Comparison of ENCODE assay signal across 18 mouse cellular contexts in the genomic region with DNA sequence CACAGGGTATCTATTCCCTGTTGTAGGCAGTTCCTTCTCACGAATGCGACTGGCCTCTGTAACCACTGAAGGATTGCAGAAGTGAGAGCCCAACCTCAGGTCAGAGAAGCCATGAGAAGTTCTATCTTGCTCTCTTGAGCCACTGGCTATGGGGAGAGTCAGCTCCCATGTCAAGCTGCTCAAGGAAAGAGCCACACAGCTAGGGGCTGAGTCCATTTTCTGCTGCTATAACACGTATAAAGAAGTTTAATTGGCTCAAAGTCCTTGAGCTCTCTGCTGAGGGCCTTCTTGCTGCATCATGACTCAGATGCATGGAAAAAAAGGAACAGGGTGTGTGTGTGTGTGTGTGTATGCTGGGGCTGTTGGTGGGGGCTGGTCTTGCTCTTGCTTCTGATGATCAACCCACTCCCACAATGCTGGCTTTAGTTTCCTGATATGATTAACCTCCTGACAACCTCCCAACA. TPM values are rescaled to one million over a fixed set of nuclear protein-coding genes. Genes with fewer than 3 reads are reported as not detected.
DNase-seq lines count a peak whose midpoint lies in the region; ATAC-seq lines count a peak whose summit lies in the region.
"Had no signal": no experiment of that assay in that cellular context is flagged by ENCODE, and none has a peak within 500 bp of the region (broad histone marks: within the 10 kb centered on the region; RNA-seq: fewer than 3 reads in every experiment).

No protein-coding gene starts in this region.

- peaks cover 22% of the 10 kb centered on the region; the same call in 1 of the 2 replicates for H3K4me1 ChIP-seq in liver, embryonic 12.5 days
- no peaks in the 10 kb centered on the region; the same call in 1 of the 2 replicates for H3K4me1 ChIP-seq in liver, embryonic 11.5 days (replicated peaks; ENCODE audit: control insufficient read depth, insufficient read depth, low read length)
- H3K4me1 ChIP-seq in liver, embryonic 13.5 days (replicated peaks) = peaks cover 29% of the 10 kb centered on the region
- no peaks in the 10 kb centered on the region for H3K4me1 ChIP-seq in hindbrain, embryonic 16.5 days (ENCODE audit: control insufficient read depth, insufficient read depth, low read depth, low read length)
- peaks cover 14% of the 10 kb centered on the region; the same call in 1 of the 2 replicates for H3K4me1 ChIP-seq in embryonic facial prominence, embryonic 10.5 days
- H3K4me1 ChIP-seq: embryonic facial prominence, embryonic 12.5 days; limb, embryonic 15.5 days had no signal

- peak; percentile 26 for DNase-seq in adrenal gland, adult 2 months
- no peak for DNase-seq in adrenal gland, adult 8-10 months
- DNase-seq in liver, embryonic 11.5 days (ENCODE audit: low spot score) = no peak
- DNase-seq in liver, embryonic 13.5 days = no peak
- peak; percentile 18 for DNase-seq in splenic B cell, adult 2 months (ENCODE audit: low read depth, low spot score)
- no peak for DNase-seq in embryonic facial prominence, embryonic 10.5 days (ENCODE audit: low spot score)
- DNase-seq: cerebellum, postnatal 14 days; heart, postnatal 4 days; lung, postnatal 4 days; spleen, adult 18-20 months; thymus, adult 18-20 months had no signal

- no peaks in the 10 kb centered on the region for H3K27me3 ChIP-seq in liver, embryonic 12.5 days (replicated peaks)
- no peaks in the 10 kb centered on the region for H3K27me3 ChIP-seq in liver, embryonic 11.5 days (replicated peaks; ENCODE audit: control insufficient read depth, insufficient read depth, low read length)
- no peaks in the 10 kb centered on the region for H3K27me3 ChIP-seq in liver, embryonic 13.5 days
- H3K27me3 ChIP-seq in splenic B cell, adult 2 months (ENCODE audit: control insufficient read depth, insufficient read depth, low read length, poor library complexity, severe bottlenecking) = no peaks in the 10 kb centered on the region
- no peaks in the 10 kb centered on the region for H3K27me3 ChIP-seq in hindbrain, embryonic 16.5 days (replicated peaks; ENCODE audit: control insufficient read depth, insufficient read depth, low read length)
- H3K27me3 ChIP-seq in embryonic facial prominence, embryonic 10.5 days (replicated peaks; ENCODE audit: low read depth, poor library complexity, severe bottlenecking) = no peaks in the 10 kb centered on the region
- H3K27me3 ChIP-seq: embryonic facial prominence, embryonic 12.5 days; limb, embryonic 15.5 days; midbrain, embryonic 15.5 days had no signal

- WGBS in liver, embryonic 12.5 days (ENCODE audit: insufficient replicate concordance) = 48% methylated on average over 3 of the region's 3 CpGs
- 52% methylated on average over 3 of the region's 3 CpGs for WGBS in liver, embryonic 11.5 days
- 33% methylated on average over 3 of the region's 3 CpGs for WGBS in liver, embryonic 13.5 days (ENCODE audit: insufficient replicate concordance)
- WGBS in hindbrain, embryonic 16.5 days = 93% methylated on average over 3 of the region's 3 CpGs
- 85% methylated on average over 3 of the region's 3 CpGs for WGBS in embryonic facial prominence, embryonic 10.5 days

- H3K36me3 ChIP-seq in liver, embryonic 12.5 days = no peaks in the 10 kb centered on the region
- no peaks in the 10 kb centered on the region for H3K36me3 ChIP-seq in liver, embryonic 11.5 days (ENCODE audit: control insufficient read depth, insufficient read depth, low read length)
- no peaks in the 10 kb centered on the region for H3K36me3 ChIP-seq in liver, embryonic 13.5 days
- H3K36me3 ChIP-seq in splenic B cell, adult 2 months (ENCODE audit: control insufficient read depth, insufficient read depth, low read length, poor library complexity, severe bottlenecking) = no peaks in the 10 kb centered on the region
- no peaks in the 10 kb centered on the region for H3K36me3 ChIP-seq in hindbrain, embryonic 16.5 days (ENCODE audit: control insufficient read depth, insufficient read depth, low read length)
- no peaks in the 10 kb centered on the region for H3K36me3 ChIP-seq in embryonic facial prominence, embryonic 10.5 days (replicated peaks)
- H3K36me3 ChIP-seq: embryonic facial prominence, embryonic 12.5 days; heart, embryonic 10.5 days; limb, embryonic 15.5 days; midbrain, embryonic 15.5 days had no signal

- H3K9me3 ChIP-seq in liver, embryonic 12.5 days (replicated peaks) = no peaks in the 10 kb centered on the region
- H3K9me3 ChIP-seq in liver, embryonic 11.5 days (ENCODE audit: control insufficient read depth, low read length) = no peaks in the 10 kb centered on the region
- H3K9me3 ChIP-seq in liver, embryonic 13.5 days (replicated peaks) = no peaks in the 10 kb centered on the region
- H3K9me3 ChIP-seq in hindbrain, embryonic 16.5 days (ENCODE audit: control insufficient read depth, low read length) = no peaks in the 10 kb centered on the region
- H3K9me3 ChIP-seq in embryonic facial prominence, embryonic 10.5 days = no peaks in the 10 kb centered on the region
- H3K9me3 ChIP-seq: embryonic facial prominence, embryonic 12.5 days; heart, embryonic 10.5 days; limb, embryonic 15.5 days; midbrain, embryonic 15.5 days had no signal

- ATAC-seq in liver, embryonic 12.5 days = no peak
- no peak for ATAC-seq in liver, embryonic 11.5 days (replicated peaks; ENCODE audit: low FRiP score)
- ATAC-seq in liver, embryonic 13.5 days (ENCODE audit: low read depth) = peak; percentile 19; the same call in 1 of the 2 replicates
- no peak for ATAC-seq in hindbrain, embryonic 16.5 days
- ATAC-seq: midbrain, embryonic 15.5 days had no signal

- H3K27ac ChIP-seq in liver, embryonic 12.5 days = peak overlapping the region; percentile 34; the same call in 1 of the 2 replicates
- H3K27ac ChIP-seq in liver, embryonic 11.5 days (ENCODE audit: low read depth, low read length) = no peak overlapping the region
- peak overlapping the region; percentile 50 for H3K27ac ChIP-seq in liver, embryonic 13.5 days
- H3K27ac ChIP-seq in hindbrain, embryonic 16.5 days (ENCODE audit: low read depth, low read length) = no peak overlapping the region
- no peak overlapping the region for H3K27ac ChIP-seq in embryonic facial prominence, embryonic 10.5 days (replicated peaks)
- H3K27ac ChIP-seq: embryonic facial prominence, embryonic 12.5 days; heart, embryonic 10.5 days; limb, embryonic 15.5 days; midbrain, embryonic 15.5 days had no signal

- no peak overlapping the region for H3K9ac ChIP-seq in liver, embryonic 12.5 days
- no peak overlapping the region for H3K9ac ChIP-seq in liver, embryonic 11.5 days (ENCODE audit: low read depth, low read length)
- no peak overlapping the region for H3K9ac ChIP-seq in liver, embryonic 13.5 days
- no peak overlapping the region for H3K9ac ChIP-seq in hindbrain, embryonic 16.5 days (ENCODE audit: low read depth, low read length)
- H3K9ac ChIP-seq: embryonic facial prominence, embryonic 12.5 days; limb, embryonic 15.5 days; midbrain, embryonic 15.5 days had no signal

- no peak overlapping the region for H3K4me3 ChIP-seq in liver, embryonic 12.5 days
- no peak overlapping the region for H3K4me3 ChIP-seq in liver, embryonic 11.5 days (ENCODE audit: low read depth, low read length)
- H3K4me3 ChIP-seq in liver, embryonic 13.5 days (replicated peaks) = no peak overlapping the region
- no peak overlapping the region for H3K4me3 ChIP-seq in hindbrain, embryonic 16.5 days (ENCODE audit: low read length)
- H3K4me3 ChIP-seq in embryonic facial prominence, embryonic 10.5 days = no peak overlapping the region
- H3K4me3 ChIP-seq: embryonic facial prominence, embryonic 12.5 days; heart, embryonic 10.5 days; left cerebral cortex, adult 2 months; limb, embryonic 15.5 days; midbrain, embryonic 15.5 days had no signal

- no peak overlapping the region for H3K4me2 ChIP-seq in liver, embryonic 12.5 days
- no peak overlapping the region for H3K4me2 ChIP-seq in liver, embryonic 11.5 days
- H3K4me2 ChIP-seq in liver, embryonic 13.5 days = no peak overlapping the region
- no peak overlapping the region for H3K4me2 ChIP-seq in hindbrain, embryonic 16.5 days (ENCODE audit: low read length)
- H3K4me2 ChIP-seq: embryonic facial prominence, embryonic 12.5 days; limb, embryonic 15.5 days; midbrain, embryonic 15.5 days had no signal

RNA-seq across cellular contexts. Expression of a gene that starts 26.5 kb away (rescaled TPM):
- 10 to 100 TPM; 32.4 to 36.9 TPM for total RNA-seq in adrenal gland, adult 2 months (2021)
- 42.4 and 53.1 TPM in 2 replicates for polyA plus RNA-seq in adrenal gland, adult 2 months (2012; rRNA removed)
- total RNA-seq in adrenal gland, adult 8-10 months (2022) = 10 to 100 TPM; 33.8 to 39.2 (median 37.7) TPM
- 65.4 and 67.1 TPM in 2 replicates for polyA plus RNA-seq in liver, embryonic 12.5 days (2016; fragmentation: Nextera tagmentation; extraction: Ambion mirVana)
- polyA plus RNA-seq in liver, embryonic 11.5 days (2014; fragmentation: Nextera tagmentation; extraction: Ambion mirVana) = 107 and 114 TPM in 2 replicates
- 63.1 and 65.3 TPM in 2 replicates for polyA plus RNA-seq in liver, embryonic 13.5 days (2015; fragmentation: Nextera tagmentation; extraction: Ambion mirVana)
- 33.3 and 36.6 TPM in 2 replicates for polyA plus RNA-seq in hindbrain, embryonic 16.5 days (2015; fragmentation: Nextera tagmentation; extraction: Ambion mirVana)
- polyA plus RNA-seq in embryonic facial prominence, embryonic 10.5 days (2016; fragmentation: Nextera tagmentation; extraction: Ambion mirVana) = 105 and 109 TPM in 2 replicates

RNA-seq across cellular contexts. Expression of a gene that starts 32.5 kb away (rescaled TPM):
- total RNA-seq in adrenal gland, adult 2 months (2021) = 10 to 100 TPM; 47.0 to 48.2 TPM
- polyA plus RNA-seq in adrenal gland, adult 2 months (2012; rRNA removed) = 2.2 and 3.6 TPM in 2 replicates
- 10 to 100 TPM; 47.2 to 72.7 (median 56.8) TPM for total RNA-seq in adrenal gland, adult 8-10 months (2022)
- 25.3 and 25.9 TPM in 2 replicates for polyA plus RNA-seq in liver, embryonic 12.5 days (2016; fragmentation: Nextera tagmentation; extraction: Ambion mirVana)
- 38.7 and 39.7 TPM in 2 replicates for polyA plus RNA-seq in liver, embryonic 11.5 days (2014; fragmentation: Nextera tagmentation; extraction: Ambion mirVana)
- 14.6 and 18.9 TPM in 2 replicates for polyA plus RNA-seq in liver, embryonic 13.5 days (2015; fragmentation: Nextera tagmentation; extraction: Ambion mirVana)
- polyA plus RNA-seq in hindbrain, embryonic 16.5 days (2015; fragmentation: Nextera tagmentation; extraction: Ambion mirVana) = 33.6 and 37.9 TPM in 2 replicates
- 58.2 TPM in 2 replicates for polyA plus RNA-seq in embryonic facial prominence, embryonic 10.5 days (2016; fragmentation: Nextera tagmentation; extraction: Ambion mirVana)

Comparison
In these comparisons a context has a peak if more than half of its experiments do, and no peak if none do; other contexts are left out.
1. DNase-seq: peak in adrenal gland, adult 2 months (single experiment) and splenic B cell, adult 2 months (single experiment); none in adrenal gland, adult 8-10 months (single experiment), liver, embryonic 11.5 days (single experiment), liver, embryonic 13.5 days (single experiment) and embryonic facial prominence, embryonic 10.5 days (single experiment).
2. H3K27ac ChIP-seq: peak in liver, embryonic 12.5 days (single experiment) and liver, embryonic 13.5 days (single experiment); none in liver, embryonic 11.5 days (single experiment), hindbrain, embryonic 16.5 days (single experiment) and embryonic facial prominence, embryonic 10.5 days (single experiment).